Mouse (Mus musculus): ENCODE data around the gene Topors. TPM values are rescaled to one million over a fixed set of nuclear protein-coding genes. Genes with fewer than 3 reads are reported as not detected.
A peak's percentile ranks its signal among the peaks of the same experiment; 100 is the strongest.

The Topors gene
- total RNA-seq, 4 experiments from 2014 or later: 9.4 to 11.5 (median 10.1) TPM

- DNase-seq (ENCODE audit: low spot score): no peak
Measured at GRCm38 (mm10) chr4:40250984-40251383, 18.7 kb downstream of the Topors start.

GRCm38 (mm10) chr4:40244035-40244434 lies 25.6 kb downstream of the Topors start:
- peak; percentile 15 for DNase-seq (ENCODE audit: low spot score)

GRCm38 (mm10) chr4:40243006-40243405 lies 26.6 kb downstream of the Topors start:
- no peak for DNase-seq (ENCODE audit: low spot score)

GRCm38 (mm10) chr4:40241928-40242327 lies 27.7 kb downstream of the Topors start:
- DNase-seq (ENCODE audit: low spot score): no peak

GRCm38 (mm10) chr4:40240272-40240744 lies 29.3 kb downstream of the Topors start:
- DNase-seq (ENCODE audit: low spot score): no peak

- DNase-seq (ENCODE audit: low spot score): peak; percentile 40
Measured at GRCm38 (mm10) chr4:40239409-40240271, 30.0 kb downstream of the Topors start, which contains the start of gene Ddx58. Ddx58 (minus strand) TSS chr4:40239828.

- peak; percentile 72 for DNase-seq (ENCODE audit: low spot score)
Measured at GRCm38 (mm10) chr4:40238483-40239408, 30.9 kb downstream of the Topors start.

- DNase-seq (ENCODE audit: low spot score): no peak
Measured at GRCm38 (mm10) chr4:40236829-40237228, 32.8 kb downstream of the Topors start.

GRCm38 (mm10) chr4:40234256-40234655 lies 35.4 kb downstream of the Topors start:
- DNase-seq (ENCODE audit: low spot score): no peak

GRCm38 (mm10) chr4:40233062-40233664 lies 36.5 kb downstream of the Topors start:
- DNase-seq (ENCODE audit: low spot score): no peak

GRCm38 (mm10) chr4:40229723-40230122 lies 39.9 kb downstream of the Topors start:
- no peak for DNase-seq (ENCODE audit: low spot score)

- no peak for DNase-seq (ENCODE audit: low spot score)
Measured at GRCm38 (mm10) chr4:40227886-40228285, 41.8 kb downstream of the Topors start.

GRCm38 (mm10) chr4:40227131-40227530 lies 42.5 kb downstream of the Topors start:
- DNase-seq (ENCODE audit: low spot score): no peak

GRCm38 (mm10) chr4:40226095-40226494 lies 43.6 kb downstream of the Topors start:
- DNase-seq (ENCODE audit: low spot score): no peak

GRCm38 (mm10) chr4:40221876-40222585 lies 47.6 kb downstream of the Topors start:
- no peak for DNase-seq (ENCODE audit: low spot score)

- no peak for DNase-seq (ENCODE audit: low spot score)
Measured at GRCm38 (mm10) chr4:40221004-40221760, 48.5 kb downstream of the Topors start.

GRCm38 (mm10) chr4:40220437-40220836 lies 49.2 kb downstream of the Topors start:
- DNase-seq (ENCODE audit: low spot score): no peak

- no peak for DNase-seq (ENCODE audit: low spot score)
Measured at GRCm38 (mm10) chr4:40218382-40218781, 51.3 kb downstream of the Topors start.

GRCm38 (mm10) chr4:40217910-40218309 lies 51.7 kb downstream of the Topors start:
- no peak for DNase-seq (ENCODE audit: low spot score)

- DNase-seq (ENCODE audit: low spot score): no peak
Measured at GRCm38 (mm10) chr4:40212177-40212576, 57.5 kb downstream of the Topors start.

All from heart, adult 8-10 months (tissue).